Mouse (Mus musculus): ENCODE data around the gene Gm45062. TPM values are rescaled to one million over a fixed set of nuclear protein-coding genes. Genes with fewer than 3 reads are reported as not detected.
A peak's percentile ranks its signal among the peaks of the same experiment; 100 is the strongest.

Gm45062 gene
- total RNA-seq (2015; ENCODE audit: low replicate concordance) (2.9 and 21.0 TPM in 2 replicates), total RNA-seq (2017; ENCODE audit: low replicate concordance) (6.2 and 6.4 TPM in 2 replicates)

DNA sequence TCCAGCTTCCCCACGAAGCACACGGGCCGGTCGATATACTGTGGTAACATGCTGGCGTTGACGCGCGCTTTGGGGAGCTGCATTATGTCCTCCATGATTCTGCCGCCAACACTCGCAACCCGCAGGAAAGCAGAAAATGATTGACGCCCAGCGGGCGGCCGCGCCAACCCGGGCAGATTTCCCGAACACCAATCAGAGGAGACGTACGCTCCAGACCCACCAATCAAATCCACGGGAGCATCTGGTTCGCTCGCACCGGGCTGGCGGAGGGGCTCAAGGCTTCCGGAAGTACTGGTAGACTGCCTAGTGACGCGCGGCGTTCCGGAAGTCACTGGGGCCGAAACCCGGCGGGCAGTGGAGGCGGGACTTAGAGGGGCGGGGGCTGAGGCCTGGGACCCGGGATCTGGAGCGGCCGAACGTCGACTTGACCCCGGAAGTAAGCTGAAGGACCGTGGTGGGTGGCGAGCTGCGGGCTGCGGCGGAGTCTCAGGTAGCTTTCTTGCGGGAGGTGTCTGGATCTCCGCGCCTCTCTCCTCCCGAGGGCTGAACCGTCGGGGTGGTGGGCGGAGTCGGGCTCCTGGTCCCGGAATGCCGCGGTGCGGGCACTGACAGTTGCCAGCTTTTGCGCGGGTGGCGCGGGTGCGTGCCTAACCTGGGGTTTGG is at the start of gene Gm45062, which contains the start of the genes Rpa3 and Umad1:
Gene Gm45062, plus strand, starts transcription at position 447 of the 663 bp plus-strand sequence.
Gene Rpa3, minus strand, starts transcription at position 170 of the 663 bp plus-strand sequence.
Gene Umad1, plus strand, starts transcription at position 285 of the 663 bp plus-strand sequence.
- ATAC-seq (replicated peaks; ENCODE audit: low FRiP score, poor library complexity, severe bottlenecking), result peak; percentile 95

DNA sequence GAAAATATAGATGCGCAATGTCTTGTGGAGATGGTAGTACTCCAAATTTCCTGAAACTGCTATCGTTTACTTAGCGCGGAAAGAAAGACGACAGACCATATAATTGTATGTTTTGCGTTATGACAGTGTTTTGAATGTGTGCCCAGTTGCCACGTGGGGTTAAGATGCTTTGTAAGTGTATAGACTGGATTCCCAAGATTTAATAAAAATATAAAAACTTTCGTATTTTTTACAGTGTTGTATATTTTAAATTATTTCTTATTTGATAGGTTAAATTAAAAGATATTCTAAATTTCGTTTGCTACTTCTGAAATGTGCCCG is 49.4 kb upstream of the Gm45062 start:
- ATAC-seq (replicated peaks; ENCODE audit: low FRiP score, poor library complexity, severe bottlenecking), result peak; percentile 14; the same call in 1 of the 2 replicates

DNA sequence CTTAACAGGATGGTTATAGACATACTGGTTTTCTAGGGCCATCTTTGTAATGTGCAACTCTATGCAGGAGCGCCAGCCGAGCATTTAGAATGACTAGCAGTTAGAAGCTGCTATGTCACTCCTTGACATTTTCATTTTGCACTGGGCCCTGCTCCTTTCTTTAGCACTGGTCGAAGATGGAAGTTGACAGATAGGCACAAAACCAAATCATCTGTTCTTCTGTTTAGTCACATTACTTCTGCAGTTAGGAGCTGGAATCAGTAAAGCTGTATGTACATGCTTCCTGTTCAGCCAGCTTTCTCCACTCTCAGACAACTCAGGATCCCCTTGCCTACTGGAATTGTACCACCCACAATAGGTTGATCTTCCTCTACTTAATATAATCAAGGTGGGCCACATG is 48.6 kb upstream of the Gm45062 start:
- no peak for ATAC-seq (replicated peaks; ENCODE audit: low FRiP score, poor library complexity, severe bottlenecking)

DNA sequence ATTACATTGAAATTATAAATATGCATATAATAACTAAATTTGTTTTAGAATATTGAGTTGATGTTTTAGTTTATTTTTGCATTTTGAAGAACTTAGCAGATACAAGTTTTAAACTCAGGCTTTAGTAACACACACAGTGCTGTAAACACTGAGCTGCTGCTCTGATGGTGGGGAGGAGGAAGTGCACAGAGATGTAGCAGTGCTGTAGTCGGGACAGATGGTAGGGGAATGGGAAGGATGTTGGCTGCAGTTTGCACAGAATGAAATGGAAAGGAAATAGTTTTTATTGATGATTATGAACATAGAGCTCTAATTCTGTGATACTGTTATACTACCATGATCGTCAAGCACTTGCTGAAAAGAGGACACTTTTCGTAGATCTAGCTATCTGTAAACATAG is 32.2 kb upstream of the Gm45062 start:
- ATAC-seq (replicated peaks; ENCODE audit: low FRiP score, poor library complexity, severe bottlenecking), result no peak

DNA sequence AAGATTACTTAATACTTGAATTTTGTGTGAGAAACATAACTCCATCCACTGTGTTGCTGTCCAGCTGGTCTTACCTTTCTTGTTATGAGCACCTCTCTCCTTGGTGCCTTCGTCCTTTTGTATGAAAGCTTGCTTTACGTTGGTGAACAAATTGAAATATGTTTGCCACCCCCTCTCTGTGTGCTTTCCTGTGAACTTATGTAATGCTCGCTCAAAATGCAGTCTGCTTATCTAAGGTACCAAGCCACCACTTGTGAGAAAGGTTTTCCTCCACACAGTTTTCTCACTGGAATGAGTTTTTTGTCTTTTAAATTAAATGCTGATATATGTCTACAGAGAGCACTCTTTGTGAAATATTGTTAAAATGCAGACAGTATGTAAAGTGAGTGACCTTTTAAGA is 30.7 kb upstream of the Gm45062 start:
- no peak for ATAC-seq (replicated peaks; ENCODE audit: low FRiP score, poor library complexity, severe bottlenecking)

DNA sequence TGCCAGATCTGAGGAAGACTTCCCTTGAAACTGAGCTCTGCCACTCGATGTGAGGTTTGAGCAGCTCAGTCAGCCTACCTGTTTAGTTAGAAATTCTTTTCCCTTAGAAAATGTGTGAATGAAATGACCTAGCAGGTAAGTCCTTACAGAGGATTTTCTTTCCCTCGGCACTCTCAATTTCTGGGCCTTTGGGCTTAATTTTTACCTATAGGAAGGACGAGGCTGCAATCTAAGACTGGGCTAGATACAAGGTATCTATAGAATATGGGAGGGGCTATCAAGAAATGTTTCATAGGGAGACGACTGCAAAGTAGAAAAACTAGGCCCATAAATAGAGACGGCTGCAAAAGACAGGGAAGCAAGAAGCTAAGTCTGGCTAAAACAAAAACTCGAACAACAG is 934 bp upstream of the Gm45062 start:
- ATAC-seq (replicated peaks; ENCODE audit: low FRiP score, poor library complexity, severe bottlenecking), result peak; percentile 36; the same call in 1 of the 2 replicates

DNA sequence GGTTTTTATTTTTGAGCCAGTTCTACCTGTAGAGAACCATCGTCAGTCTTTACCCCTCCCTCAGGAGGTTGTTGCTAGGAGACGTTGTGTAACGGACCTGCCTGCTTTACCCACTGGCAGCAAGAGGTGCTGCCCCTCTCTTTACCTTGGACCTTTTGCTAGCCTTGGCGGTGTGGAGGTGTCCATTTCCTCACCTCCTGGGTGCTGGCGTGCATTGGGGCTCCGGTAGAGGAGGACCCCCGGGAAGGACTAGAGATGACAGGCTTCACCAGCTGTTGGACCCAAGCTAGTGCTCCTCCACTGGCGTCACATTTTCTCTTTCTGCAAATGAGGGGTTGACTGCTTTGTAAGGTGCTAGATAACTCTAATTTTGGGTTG is 406 bp downstream of the Gm45062 start:
- ATAC-seq (replicated peaks; ENCODE audit: low FRiP score, poor library complexity, severe bottlenecking), result peak; percentile 23

DNA sequence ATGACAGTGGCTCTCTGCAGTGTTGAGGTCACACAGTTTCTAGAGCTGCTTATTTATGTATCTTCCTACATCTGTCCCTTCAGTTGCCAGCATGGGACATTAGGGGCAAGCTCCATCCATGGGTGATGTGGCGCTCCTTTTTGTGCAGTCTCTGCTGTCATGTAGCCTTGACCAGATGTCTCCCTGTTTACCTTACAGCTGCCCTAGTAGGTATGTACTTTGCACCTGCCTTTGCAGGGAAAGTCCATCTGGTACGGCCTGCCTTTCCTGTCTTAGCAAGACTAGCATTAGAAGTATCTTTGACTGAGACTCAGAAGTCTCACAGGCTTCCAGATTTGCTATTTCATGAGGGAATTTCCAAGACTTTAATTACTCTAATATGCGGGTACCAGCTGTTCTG is 11.8 kb downstream of the Gm45062 start:
- no peak for ATAC-seq (replicated peaks; ENCODE audit: low FRiP score, poor library complexity, severe bottlenecking)

DNA sequence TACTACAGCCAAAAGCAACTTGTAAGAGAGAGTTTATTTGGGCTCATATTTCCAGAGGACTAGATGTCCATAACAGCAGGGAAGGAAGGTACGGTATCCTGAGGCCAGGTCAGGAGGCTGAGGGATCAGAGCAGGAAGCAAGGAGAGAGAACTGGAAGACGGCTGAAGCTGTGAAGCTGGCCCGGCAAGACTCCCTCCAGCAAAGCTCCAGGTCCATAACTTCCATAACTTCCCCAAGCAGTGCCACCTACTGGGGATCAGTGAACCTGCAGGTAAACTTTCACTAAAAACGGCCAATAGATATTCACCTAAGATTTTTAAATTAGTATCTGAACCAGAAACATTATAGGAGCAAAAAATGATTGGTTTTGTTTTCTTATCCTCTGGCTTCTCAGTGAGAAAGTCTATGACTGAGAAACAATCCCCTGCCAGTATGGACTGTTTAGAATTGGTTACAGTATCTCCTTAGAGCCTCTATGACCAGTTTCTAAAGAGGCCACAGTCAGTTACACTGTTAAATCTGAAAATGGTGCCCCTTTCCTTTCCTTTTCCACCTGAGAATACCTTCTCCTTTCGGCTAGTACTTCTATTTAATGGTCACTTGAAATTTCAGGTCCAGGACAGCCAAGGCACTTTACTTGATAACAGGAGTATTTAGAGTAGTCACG is 15.3 kb downstream of the Gm45062 start:
- peak; percentile 91 for ATAC-seq (replicated peaks; ENCODE audit: low FRiP score, poor library complexity, severe bottlenecking)

DNA sequence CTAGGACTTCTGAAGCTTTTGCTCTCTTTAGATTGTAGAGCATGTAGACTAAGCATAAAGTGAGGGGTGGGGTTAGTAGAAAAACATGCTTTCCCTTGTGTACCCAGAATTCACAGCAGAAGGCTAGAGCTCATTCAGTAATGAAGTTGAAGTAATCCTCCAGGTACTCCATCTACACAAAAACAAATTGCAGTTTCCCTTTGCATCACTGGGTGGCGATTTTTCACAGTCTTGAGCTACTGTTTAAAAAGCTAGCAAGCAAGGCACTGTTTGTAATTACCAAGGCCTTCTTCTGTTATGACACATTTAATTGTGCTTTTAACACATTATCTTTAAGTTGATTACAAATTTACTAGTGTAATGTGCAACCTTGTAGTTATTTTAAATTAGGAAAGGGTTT is 15.8 kb downstream of the Gm45062 start:
- peak; percentile 66; the same call in 1 of the 2 replicates for ATAC-seq (replicated peaks; ENCODE audit: low FRiP score, poor library complexity, severe bottlenecking)

DNA sequence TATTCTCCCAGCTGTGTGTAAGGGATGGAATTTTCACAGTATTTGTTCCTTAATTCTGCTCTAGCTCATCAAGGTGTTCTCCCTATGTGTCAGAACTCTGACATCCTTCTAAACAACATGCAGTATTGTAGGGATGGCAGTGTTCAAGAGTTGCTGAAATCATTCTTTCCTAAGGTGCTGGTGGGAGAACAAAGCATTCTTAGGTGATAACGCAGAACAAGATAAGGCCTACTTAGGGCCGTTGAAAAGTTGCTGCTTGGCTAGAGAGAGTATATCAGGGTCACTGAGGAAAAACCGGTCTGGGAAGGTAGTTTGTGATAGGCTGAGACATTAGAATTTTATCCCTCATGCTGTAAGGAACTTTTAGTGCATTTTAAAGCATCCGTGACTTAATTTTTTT is 17.2 kb downstream of the Gm45062 start:
- ATAC-seq (replicated peaks; ENCODE audit: low FRiP score, poor library complexity, severe bottlenecking), result no peak

DNA sequence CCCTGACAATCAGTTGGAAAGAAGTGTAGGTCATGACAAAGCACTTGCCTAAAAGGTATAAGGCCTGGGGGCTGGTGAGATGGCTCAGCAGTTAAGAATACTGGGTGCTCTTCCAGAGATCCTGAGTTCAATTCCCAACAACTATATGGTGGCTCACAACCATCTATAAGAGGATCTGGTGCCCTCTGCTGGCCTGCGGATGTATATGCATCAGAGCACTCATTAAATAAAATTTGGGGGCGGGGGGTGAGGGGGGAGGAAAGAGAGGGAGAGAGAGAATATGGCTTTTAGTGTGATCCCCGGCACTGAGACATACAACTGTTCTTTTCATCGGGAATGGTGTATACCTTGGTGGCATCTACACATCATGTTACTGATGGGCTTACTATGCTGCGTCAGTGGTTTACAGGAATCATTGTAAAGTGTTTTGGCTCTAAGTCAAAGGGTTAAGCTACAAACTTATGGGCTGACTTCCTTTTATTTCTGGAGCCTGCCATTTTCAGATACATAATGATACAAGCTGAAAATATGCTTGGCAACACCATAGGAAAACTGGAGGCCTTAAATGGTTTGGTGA is 19.3 kb downstream of the Gm45062 start:
- ATAC-seq (replicated peaks; ENCODE audit: low FRiP score, poor library complexity, severe bottlenecking), result no peak

DNA sequence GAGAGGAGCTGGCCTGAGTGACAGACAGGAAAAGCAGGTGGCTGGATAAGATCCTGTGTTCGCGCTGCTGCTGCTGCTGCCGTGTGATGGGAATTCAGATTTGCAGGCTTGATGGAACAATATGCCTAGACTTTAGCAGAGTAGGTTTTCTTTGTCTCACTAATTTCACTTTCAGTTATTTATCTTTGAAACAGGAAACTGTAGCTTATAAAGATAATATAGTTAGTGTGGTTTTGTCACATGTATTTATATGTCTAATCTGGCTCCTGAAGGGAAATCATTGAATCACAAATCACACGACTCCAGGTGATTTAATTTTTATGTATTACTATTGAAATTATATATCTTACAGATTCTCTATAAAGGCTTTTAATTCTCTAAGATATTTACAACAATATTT is 24.0 kb downstream of the Gm45062 start:
- no peak for ATAC-seq (replicated peaks; ENCODE audit: low FRiP score, poor library complexity, severe bottlenecking)

DNA sequence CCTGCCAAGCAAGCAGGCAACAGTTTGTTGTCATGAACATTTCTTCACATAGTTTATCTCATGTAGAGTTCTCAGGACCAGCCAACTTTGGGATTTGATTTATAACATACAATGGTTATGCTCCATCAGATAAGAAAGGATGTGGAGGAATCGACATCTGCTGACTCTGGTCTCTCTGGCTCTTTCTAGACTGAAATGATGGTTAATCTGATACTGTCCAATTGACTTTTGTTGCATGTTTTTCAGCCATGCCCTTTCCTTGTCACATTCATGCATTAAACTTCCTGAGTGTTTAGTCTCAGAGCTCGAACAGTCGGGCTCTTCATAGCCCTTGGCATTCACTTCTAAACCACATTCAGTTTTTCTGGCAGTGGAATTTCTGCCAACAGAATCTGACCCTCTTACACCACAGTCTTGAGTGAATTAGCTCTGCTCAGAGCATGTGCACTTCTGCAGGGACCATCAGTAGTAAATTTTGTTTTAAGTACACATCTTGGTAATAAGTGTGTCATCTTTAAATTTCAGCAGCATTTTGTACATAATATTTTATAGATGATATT is 26.2 kb downstream of the Gm45062 start:
- ATAC-seq (replicated peaks; ENCODE audit: low FRiP score, poor library complexity, severe bottlenecking), result no peak

DNA sequence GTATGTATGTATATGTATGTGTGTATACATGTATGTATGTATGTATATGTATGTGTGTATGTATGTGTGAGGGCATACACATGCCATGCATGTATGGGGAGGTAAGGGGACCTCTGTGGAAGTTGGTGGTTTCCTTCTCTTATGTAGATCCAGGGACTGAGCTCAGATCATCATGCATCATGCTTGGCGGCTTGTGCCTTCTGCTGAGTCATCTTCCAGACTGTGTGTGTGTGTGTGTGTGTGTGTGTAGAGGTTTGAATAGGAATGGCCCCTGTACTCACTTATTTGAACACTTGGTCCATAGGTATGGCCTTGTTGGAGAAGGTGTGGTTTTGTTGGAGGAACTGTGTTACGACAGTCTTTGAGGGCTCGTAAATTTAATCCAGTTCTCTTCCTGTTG is 26.9 kb downstream of the Gm45062 start:
- ATAC-seq (replicated peaks; ENCODE audit: low FRiP score, poor library complexity, severe bottlenecking), result no peak

DNA sequence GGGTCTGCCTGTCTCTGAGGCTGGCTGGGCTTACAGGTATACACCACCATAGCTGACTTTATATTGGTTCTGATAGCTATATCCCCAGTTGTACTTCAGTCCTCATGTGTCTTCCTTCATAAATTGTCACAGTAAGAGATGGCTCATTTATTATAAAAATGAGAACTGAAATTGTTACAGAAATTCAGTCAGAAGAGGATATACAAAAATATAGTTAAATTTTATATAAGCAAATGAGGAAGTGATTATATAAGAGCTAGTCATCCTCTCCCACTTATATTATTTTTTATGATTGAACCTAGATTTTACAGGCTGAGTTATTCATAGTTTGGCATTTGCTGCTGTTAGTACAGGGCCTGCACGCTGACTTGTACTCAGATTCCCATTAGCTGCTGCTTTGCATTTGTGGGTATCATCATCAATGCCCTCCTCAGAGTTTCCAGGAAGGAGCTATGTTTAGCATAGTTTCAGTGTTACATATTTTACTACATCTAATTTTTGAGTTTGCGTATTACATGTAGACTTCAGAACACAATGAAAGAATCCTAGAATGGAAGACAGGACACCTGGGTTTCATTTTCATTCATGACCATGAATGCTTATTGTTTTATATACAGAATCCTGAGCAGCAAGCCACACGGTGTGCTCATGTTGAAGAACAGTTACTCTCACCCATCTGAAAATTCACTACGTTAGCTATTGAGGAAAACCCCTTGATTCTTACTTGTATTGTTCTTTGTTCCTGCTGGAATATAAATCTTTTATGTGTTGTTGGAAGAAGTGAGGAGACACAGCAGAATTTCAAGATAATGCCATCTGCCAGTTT is 29.7 kb downstream of the Gm45062 start:
- ATAC-seq (replicated peaks; ENCODE audit: low FRiP score, poor library complexity, severe bottlenecking), result no peak

DNA sequence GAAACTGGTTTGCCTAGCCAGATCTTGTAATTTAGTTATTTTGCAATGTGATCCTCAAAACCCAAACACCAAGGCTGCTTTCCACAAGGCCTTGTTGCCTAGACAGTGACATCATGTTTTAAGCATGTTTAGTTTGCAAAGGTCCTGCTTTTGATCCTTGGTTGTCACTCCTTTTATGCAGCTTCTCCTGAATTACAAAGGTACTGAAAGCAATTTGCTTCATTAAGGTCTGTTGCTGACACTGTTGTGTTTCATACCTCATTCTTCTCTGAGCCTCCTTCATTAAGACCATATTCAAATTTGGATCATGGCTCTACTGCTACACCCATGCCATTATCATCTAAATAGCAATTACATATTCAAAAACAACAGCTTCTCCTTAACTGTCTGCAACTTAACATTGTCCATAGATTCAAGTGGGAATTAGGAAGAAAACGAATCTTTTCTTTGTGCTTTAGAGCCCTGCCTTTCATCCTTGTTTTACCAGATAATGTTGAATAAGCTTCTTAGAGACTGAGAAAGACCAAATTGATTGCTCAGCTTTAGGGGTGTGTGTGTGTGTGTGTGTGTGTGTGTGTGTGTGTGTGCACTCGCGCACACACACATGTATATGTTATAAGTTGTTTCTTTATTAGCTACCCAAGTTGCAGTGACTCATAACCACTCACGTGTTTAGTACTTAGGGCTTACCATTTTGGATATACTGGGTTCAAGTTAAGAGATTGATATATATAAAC is 35.0 kb downstream of the Gm45062 start:
- no peak for ATAC-seq (replicated peaks; ENCODE audit: low FRiP score, poor library complexity, severe bottlenecking)

DNA sequence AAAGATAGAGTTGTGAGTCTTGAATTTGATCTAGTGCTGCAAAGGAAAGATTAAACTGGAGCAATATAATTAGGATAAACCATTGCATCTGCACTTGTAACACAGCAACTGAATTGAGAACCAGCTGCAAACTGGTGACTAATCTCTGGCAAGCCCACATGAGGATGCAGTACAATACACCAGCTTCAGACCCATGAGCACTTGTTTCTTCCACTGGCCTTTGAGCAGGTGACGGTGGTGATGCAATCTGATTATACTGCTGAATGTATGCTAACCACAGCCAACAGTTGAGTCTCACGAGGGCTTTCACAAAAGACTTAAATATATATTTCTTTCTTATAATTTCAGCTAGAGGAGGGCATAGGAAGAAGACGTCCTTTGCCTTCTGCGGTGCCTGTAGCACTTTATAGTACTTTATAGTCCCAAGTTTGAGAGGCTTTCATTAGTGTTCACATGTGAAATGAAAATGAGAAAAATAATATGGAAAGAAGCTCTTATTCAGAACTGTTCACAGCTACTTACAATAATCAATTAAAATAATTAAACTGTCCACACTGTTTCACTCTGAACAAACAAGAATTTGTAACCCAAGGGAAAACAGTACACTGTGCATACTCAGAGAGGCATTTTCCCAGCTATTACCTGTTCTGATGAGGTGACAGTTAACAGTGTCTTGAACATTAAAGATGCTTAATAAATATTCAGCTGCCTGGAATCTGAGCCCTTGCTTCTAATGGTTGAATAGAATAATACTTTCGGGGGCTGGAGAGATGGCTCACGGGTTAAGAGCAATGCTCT is 40.0 kb downstream of the Gm45062 start:
- ATAC-seq (replicated peaks; ENCODE audit: low FRiP score, poor library complexity, severe bottlenecking), result no peak

Measured in erythroid progenitor cell, adult 5-6 weeks (primary cell).